Mouse (Mus musculus) liver, embryonic 13.5 days (tissue): ENCODE results near the gene Snorc. TPM values are rescaled to one million over a fixed set of nuclear protein-coding genes. Genes with fewer than 3 reads are reported as not detected.
"Not testable (repeated sequence)": the region's sequence is repeated elsewhere in the genome, so short reads cannot be mapped to it uniquely, and the experiment has no call there.

Experiments
- ATAC-seq: fragments of 200-750 bp; cut with Nextera tagmentation; 2 replicates; pipeline ENCODE4 v1.8.0; 2017; ENCODE audit warnings: low read depth, mild to moderate bottlenecking, moderate number of reproducible peaks, moderate library complexity
- DNase-seq: peaks from one replicate; pipeline ENCODE4 v3.0.0; 2022
- H3K27ac ChIP-seq: fragments of 300-500 bp; sonication (generic); 2 replicates; pipeline ENCODE4 v1.5.1; 2015; ENCODE audit warnings: moderate library complexity, mild to moderate bottlenecking, inconsistent platforms
- H3K27me3 ChIP-seq: fragments of 300-500 bp; sonication (generic); 2 replicates; pipeline ENCODE4 v1.6.1; 2015; ENCODE audit warnings: mild to moderate bottlenecking, inconsistent platforms
- H3K36me3 ChIP-seq: fragments of 300-500 bp; sonication (generic); 2 replicates; pipeline ENCODE4 v1.6.1; 2015; ENCODE audit warnings: mild to moderate bottlenecking, inconsistent platforms
- H3K4me1 ChIP-seq: fragments of 300-500 bp; sonication (generic); replicated peaks from 2 replicates; pipeline ENCODE4 v1.6.1; 2015; ENCODE audit warnings: inconsistent platforms
- H3K4me2 ChIP-seq: fragments of 300-500 bp; sonication (generic); 2 replicates; pipeline ENCODE4 v1.6.1; 2015; ENCODE audit warnings: inconsistent platforms, mild to moderate bottlenecking, moderate library complexity
- H3K4me3 ChIP-seq: fragments of 300-500 bp; sonication (generic); replicated peaks from 2 replicates; pipeline ENCODE4 v1.5.1; 2015; ENCODE audit warnings: mild to moderate bottlenecking, inconsistent platforms
- H3K9ac ChIP-seq: fragments of 300-500 bp; sonication (generic); 2 replicates; pipeline ENCODE4 v1.6.1; 2015; ENCODE audit warnings: mild to moderate bottlenecking, inconsistent platforms
- H3K9me3 ChIP-seq: fragments of 300-500 bp; sonication (generic); replicated peaks from 2 replicates; pipeline ENCODE4 v1.6.1; 2016; ENCODE audit warnings: inconsistent platforms
- WGBS: fragments of 180-500 bp; shearing (Covaris S2); methylation state at CpG from one replicate; pipeline ENCODE4 v1.1.7; 2015; ENCODE audit not compliant: insufficient replicate concordance; 5-methylcytosine and 5-hydroxymethylcytosine counted together
- polyA plus RNA-seq: library from polyadenylated mRNA; unstranded; fragments of >200 nt; fragmentation: Nextera tagmentation; extraction: Ambion mirVana; gene quantifications from 2 replicates; pipeline ENCODE4 v1.2.1, GENCODE M21; 2015

Gene Snorc
- polyA plus RNA-seq: not detected in 2 replicates

DNA sequence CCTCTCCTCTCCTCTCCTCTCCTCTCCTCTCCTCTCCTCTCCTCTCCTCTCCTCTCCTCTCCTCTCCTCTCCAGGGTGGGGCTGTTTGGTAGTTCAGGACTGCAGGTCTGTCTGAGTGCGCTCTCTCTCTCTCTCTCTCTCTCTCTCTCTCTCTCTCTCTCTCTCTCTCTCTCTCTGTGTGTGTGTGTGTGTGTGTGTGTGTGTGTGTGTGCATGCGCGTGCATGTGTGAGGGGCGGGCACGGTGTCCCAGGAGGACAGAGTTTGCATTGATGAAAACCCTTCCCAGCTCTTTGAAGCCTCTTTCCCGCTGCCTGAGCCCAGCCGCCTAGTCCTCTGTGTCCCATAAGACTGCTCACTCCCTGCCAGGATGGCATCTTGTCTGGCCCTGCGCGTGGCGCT is at the start of gene Snorc:
Gene Snorc (plus strand): TSS at position 301 of the 400 bp plus-strand sequence.
- H3K9ac ChIP-seq, H3K27ac ChIP-seq, H3K4me3 ChIP-seq, ATAC-seq, H3K4me1 ChIP-seq, H3K4me2 ChIP-seq, H3K36me3 ChIP-seq, DNase-seq, H3K9me3 ChIP-seq: not testable (repeated sequence)
- H3K27me3 ChIP-seq: peaks cover 18% of the 10 kb centered on the region
- 31% methylated on average over 6 of the region's 10 CpGs for WGBS

- no peaks in the 10 kb centered on the region for H3K9me3 ChIP-seq
- no peak overlapping the region for H3K4me3 ChIP-seq
- H3K9ac ChIP-seq: no peak overlapping the region
- ATAC-seq: no peak
- H3K4me2 ChIP-seq: no peak overlapping the region
- 81% methylated on average over 2 of the region's 2 CpGs for WGBS
- H3K4me1 ChIP-seq: no peaks in the 10 kb centered on the region
- H3K27ac ChIP-seq: no peak overlapping the region
- peaks cover 66% of the 10 kb centered on the region for H3K36me3 ChIP-seq
- DNase-seq: no peak
- H3K27me3 ChIP-seq: no peaks in the 10 kb centered on the region
These were observed 34.9 kb upstream of the Snorc start for GRCm38 (mm10) chr1:87435125-87435524.

- H3K36me3 ChIP-seq: peaks cover 68% of the 10 kb centered on the region
- H3K27me3 ChIP-seq: no peaks in the 10 kb centered on the region
- H3K4me1 ChIP-seq: no peaks in the 10 kb centered on the region
- DNase-seq (no peak), ATAC-seq (no peak)
- no peak overlapping the region for H3K4me3 ChIP-seq
- no peak overlapping the region for H3K4me2 ChIP-seq
- no peak overlapping the region for H3K27ac ChIP-seq
- 69% methylated on average over 6 of the region's 6 CpGs for WGBS
- H3K9me3 ChIP-seq: no peaks in the 10 kb centered on the region
- no peak overlapping the region for H3K9ac ChIP-seq
These were observed 33.5 kb upstream of the Snorc start for GRCm38 (mm10) chr1:87436583-87436982.

- no peak overlapping the region for H3K9ac ChIP-seq
- no peak overlapping the region for H3K27ac ChIP-seq
- H3K36me3 ChIP-seq: peaks cover 80% of the 10 kb centered on the region
- H3K4me2 ChIP-seq: no peak overlapping the region
- 35% methylated on average over 5 of the region's 5 CpGs for WGBS
- no peak for ATAC-seq
- DNase-seq: no peak
- no peaks in the 10 kb centered on the region for H3K4me1 ChIP-seq
- no peaks in the 10 kb centered on the region for H3K9me3 ChIP-seq
- H3K4me3 ChIP-seq: no peak overlapping the region
- H3K27me3 ChIP-seq: no peaks in the 10 kb centered on the region
These were observed 22.6 kb upstream of the Snorc start for GRCm38 (mm10) chr1:87447183-87448104.

GRCm38 (mm10) chr1:87449432-87449831 is 20.6 kb upstream of the Snorc start:
- Histone ChIP-seq H3K27me3 (no peaks in the 10 kb centered on the region), H3K36me3 (peaks cover 62% of the 10 kb centered on the region), H3K9ac (no peak overlapping the region), H3K9me3 (no peaks in the 10 kb centered on the region), H3K4me2 (no peak overlapping the region), H3K4me3 (no peak overlapping the region), H3K27ac (no peak overlapping the region), H3K4me1 (no peaks in the 10 kb centered on the region)
- ATAC-seq (peak; percentile 41; the same call in 1 of the 2 replicates), DNase-seq (no peak)
- WGBS: 68% methylated on average over 4 of the region's 4 CpGs

DNA sequence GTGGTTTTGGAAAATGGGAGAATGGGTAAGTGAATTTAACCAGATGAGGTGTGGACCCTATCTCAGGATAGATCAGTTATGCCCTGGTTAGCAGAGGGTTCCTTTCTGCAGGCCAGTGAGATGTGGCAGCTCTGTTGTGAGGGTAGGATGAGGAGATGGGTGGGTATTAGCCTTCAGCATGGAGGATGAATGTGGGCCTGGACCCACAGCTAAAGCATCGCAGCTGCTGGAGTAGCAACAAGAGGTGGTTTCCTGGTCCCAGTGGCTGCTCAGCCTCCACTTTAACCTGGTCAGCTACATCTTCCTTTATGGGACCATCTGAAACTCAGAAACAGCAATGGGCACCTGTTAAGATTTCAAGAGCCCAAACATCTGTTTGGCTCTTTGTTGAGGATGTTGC is 13.6 kb upstream of the Snorc start:
- Histone ChIP-seq H3K4me2 (no peak overlapping the region), H3K9me3 (no peaks in the 10 kb centered on the region), H3K4me1 (no peaks in the 10 kb centered on the region), H3K36me3 (no peaks in the 10 kb centered on the region), H3K27me3 (no peaks in the 10 kb centered on the region), H3K4me3 (no peak overlapping the region), H3K9ac (no peak overlapping the region), H3K27ac (no peak overlapping the region)
- ATAC-seq: no peak
- DNase-seq: no peak
- 85% methylated on average over 1 of the region's 1 CpGs for WGBS

DNA sequence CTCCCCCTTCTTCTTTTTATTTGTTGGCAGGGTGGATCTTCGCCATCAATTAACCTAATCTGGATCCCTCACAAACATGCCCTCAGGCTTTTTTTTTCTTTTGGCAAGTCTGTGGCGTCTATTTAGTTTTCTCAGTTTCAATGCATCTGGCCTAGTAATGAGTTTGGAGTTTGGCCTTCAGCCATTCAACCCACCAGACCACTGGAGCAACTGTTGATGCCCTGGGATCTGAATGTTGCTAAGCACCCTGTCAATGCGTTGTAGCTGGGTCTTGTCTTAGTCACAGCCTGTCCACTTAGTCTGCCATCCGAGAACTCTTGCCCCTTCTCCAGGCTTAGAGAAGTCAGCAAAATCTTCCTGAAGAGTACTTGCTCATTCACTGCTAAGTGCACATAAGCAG is 12.0 kb upstream of the Snorc start:
- DNase-seq (no peak), ATAC-seq (no peak)
- no peak overlapping the region for H3K27ac ChIP-seq
- no peak overlapping the region for H3K9ac ChIP-seq
- 74% methylated on average over 4 of the region's 4 CpGs for WGBS
- no peak overlapping the region for H3K4me3 ChIP-seq
- H3K36me3 ChIP-seq: no peaks in the 10 kb centered on the region
- no peaks in the 10 kb centered on the region for H3K4me1 ChIP-seq
- H3K27me3 ChIP-seq: no peaks in the 10 kb centered on the region
- H3K9me3 ChIP-seq: no peaks in the 10 kb centered on the region
- H3K4me2 ChIP-seq: no peak overlapping the region

GRCm38 (mm10) chr1:87459856-87460255 is 10.2 kb upstream of the Snorc start:
- WGBS: 70% methylated on average over 6 of the region's 7 CpGs
- H3K4me1 ChIP-seq, H3K9ac ChIP-seq, H3K27me3 ChIP-seq, ATAC-seq, DNase-seq, H3K4me2 ChIP-seq, H3K4me3 ChIP-seq, H3K36me3 ChIP-seq, H3K27ac ChIP-seq, H3K9me3 ChIP-seq: not testable (repeated sequence)

DNA sequence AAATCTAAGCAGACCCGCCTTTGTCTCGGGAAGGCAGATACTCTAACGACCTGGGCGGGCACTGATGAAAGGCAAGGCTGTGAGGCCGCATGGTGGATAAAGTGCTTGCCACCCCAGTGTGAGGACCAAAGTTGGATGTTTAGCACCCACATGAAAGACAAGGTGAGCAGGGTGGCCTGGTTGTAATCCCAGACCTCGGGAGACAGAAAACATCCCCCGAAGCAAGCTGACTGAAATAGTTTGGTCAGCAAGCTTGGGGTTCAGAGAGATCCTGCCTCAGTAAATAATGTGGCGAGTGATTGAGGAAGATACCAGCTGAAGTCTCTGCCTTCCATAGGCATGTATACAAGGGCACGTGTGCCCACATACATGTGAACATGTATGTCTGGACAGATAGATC is 2.6 kb upstream of the Snorc start:
- Histone ChIP-seq H3K9ac (no peak overlapping the region), H3K36me3 (no peaks in the 10 kb centered on the region), H3K27me3 (0 out of 2 replicates have a peak, but pooled peaks cover 4% of the 10 kb centered on the region), H3K9me3 (no peaks in the 10 kb centered on the region), H3K4me2 (peak overlapping the region; percentile 38), H3K4me3 (no peak overlapping the region), H3K27ac (no peak overlapping the region), H3K4me1 (no peaks in the 10 kb centered on the region)
- ATAC-seq (no peak), DNase-seq (no peak)
- WGBS: 65% methylated on average over 9 of the region's 9 CpGs

DNA sequence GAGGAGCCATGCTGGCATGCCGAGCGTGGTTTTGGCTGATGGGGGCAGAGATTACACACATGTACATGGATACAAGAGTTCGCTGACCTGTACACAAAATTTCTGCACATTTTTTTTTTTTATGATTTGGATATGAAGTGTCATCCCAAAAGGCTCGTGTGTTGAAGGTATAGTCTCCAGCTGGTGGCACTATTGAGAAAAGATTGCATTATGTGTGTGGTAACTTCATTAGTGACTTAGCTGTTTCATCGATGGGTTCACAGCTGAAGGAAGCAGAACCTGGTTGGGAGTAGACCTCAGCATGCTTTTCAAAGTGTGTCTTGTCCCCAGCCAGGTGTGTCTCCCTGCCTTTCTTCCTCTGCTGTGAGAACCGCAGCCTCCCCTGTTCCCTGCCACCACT is 1.8 kb upstream of the Snorc start:
- H3K4me3 ChIP-seq: no peak overlapping the region
- H3K9me3 ChIP-seq: no peaks in the 10 kb centered on the region
- H3K27me3 ChIP-seq: 0 out of 2 replicates have a peak, but pooled peaks cover 4% of the 10 kb centered on the region
- no peaks in the 10 kb centered on the region for H3K36me3 ChIP-seq
- no peak overlapping the region for H3K9ac ChIP-seq
- ATAC-seq (no peak), DNase-seq (no peak)
- H3K4me2 ChIP-seq: no peak overlapping the region
- H3K27ac ChIP-seq: no peak overlapping the region
- H3K4me1 ChIP-seq: no peaks in the 10 kb centered on the region
- 46% methylated on average over 6 of the region's 6 CpGs for WGBS

DNA sequence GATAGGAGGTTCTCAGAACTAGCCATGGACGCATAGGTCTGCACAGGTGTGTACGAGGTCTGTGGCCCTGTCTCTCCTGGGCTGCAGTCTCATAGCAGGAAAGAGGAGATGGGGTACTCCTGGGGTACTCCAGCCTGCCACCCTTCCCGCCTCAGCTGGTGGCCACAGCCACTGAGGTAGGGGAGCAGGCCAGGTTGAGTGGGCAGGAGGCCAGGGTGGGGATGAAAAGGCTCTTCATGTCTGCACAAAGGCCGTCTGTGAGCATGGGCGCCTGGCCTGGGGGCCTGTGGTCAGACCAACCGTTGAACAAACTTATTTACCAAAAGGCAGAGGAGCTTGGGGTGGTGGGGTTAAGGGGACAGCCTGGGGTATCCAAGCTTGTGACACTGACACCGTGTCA is 1.8 kb downstream of the Snorc start:
- Histone ChIP-seq H3K4me3 (no peak overlapping the region), H3K36me3 (no peaks in the 10 kb centered on the region), H3K27me3 (peaks cover 37% of the 10 kb centered on the region), H3K4me1 (no peaks in the 10 kb centered on the region), H3K27ac (no peak overlapping the region), H3K9me3 (no peaks in the 10 kb centered on the region), H3K9ac (no peak overlapping the region), H3K4me2 (no peak overlapping the region)
- DNase-seq (no peak), ATAC-seq (no peak)
- 60% methylated on average over 7 of the region's 7 CpGs for WGBS

DNA sequence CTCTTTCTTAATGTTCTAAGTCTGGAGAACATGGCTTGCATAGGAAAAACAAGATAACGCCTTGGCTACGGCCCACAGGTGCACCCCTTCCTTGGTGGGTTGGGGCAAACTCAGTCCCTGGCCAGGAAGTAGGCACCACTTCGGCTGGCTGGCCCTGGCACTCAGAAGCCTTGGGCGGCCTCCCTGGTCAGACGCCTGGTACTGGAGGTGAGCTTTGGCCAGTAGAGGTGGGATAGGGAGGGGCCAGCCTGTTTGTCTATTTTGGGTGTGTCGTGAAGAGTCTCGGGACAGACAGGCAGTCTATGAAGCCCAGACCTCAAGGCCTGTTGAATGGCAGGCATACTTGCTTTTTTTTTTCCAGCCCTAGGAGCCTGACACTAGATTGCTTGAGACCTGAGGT is 2.5 kb downstream of the Snorc start:
- no peak overlapping the region for H3K4me3 ChIP-seq
- DNase-seq (no peak), ATAC-seq (no peak)
- no peak overlapping the region for H3K9ac ChIP-seq
- H3K27me3 ChIP-seq: peaks cover 44% of the 10 kb centered on the region
- H3K4me2 ChIP-seq: no peak overlapping the region
- H3K27ac ChIP-seq: no peak overlapping the region
- 63% methylated on average over 7 of the region's 7 CpGs for WGBS
- H3K4me1 ChIP-seq: no peaks in the 10 kb centered on the region
- H3K36me3 ChIP-seq: no peaks in the 10 kb centered on the region
- H3K9me3 ChIP-seq: no peaks in the 10 kb centered on the region
